Mouse (Mus musculus): ENCODE measurements at regions not wholly inside any gene's neighbourhood (a gene's known extent, or its start where the extent isn't known, plus 50 kb on each side); places are given as distances from the start of the nearest gene placed in this dataset.

GRCm38 (mm10) chr13:113536306-113536705, 82.1 kb downstream of the Snx18 start:
- TF ChIP-seq POLR2A (IDR thresholded peaks at IDR 0.05; ENCODE audit: borderline replicate concordance, extremely low read depth, insufficient read depth, insufficient read length, poor library complexity, severe bottlenecking) = no peak
- DNase-seq (ENCODE audit: low read depth) = no peak

GRCm38 (mm10) chr13:113534664-113535455, 83.5 kb downstream of the Snx18 start:
- DNase-seq (ENCODE audit: low read depth) = no peak
- TF ChIP-seq POLR2A (IDR thresholded peaks at IDR 0.05; ENCODE audit: borderline replicate concordance, extremely low read depth, insufficient read depth, insufficient read length, poor library complexity, severe bottlenecking) (no peak), CTCF (IDR thresholded peaks at IDR 0.05; ENCODE audit: borderline replicate concordance, extremely low read depth, insufficient read depth, insufficient read length) (no peak)

- peak; percentile 57 for DNase-seq (ENCODE audit: low read depth)
- no peak for TF ChIP-seq CTCF (IDR thresholded peaks at IDR 0.05; ENCODE audit: borderline replicate concordance, extremely low read depth, insufficient read depth, insufficient read length)
- TF ChIP-seq POLR2A (IDR thresholded peaks at IDR 0.05; ENCODE audit: borderline replicate concordance, extremely low read depth, insufficient read depth, insufficient read length, poor library complexity, severe bottlenecking) = no peak
These were observed 84.4 kb downstream of the Snx18 start for GRCm38 (mm10) chr13:113533884-113534445.

- no peak for TF ChIP-seq CTCF (IDR thresholded peaks at IDR 0.05; ENCODE audit: borderline replicate concordance, extremely low read depth, insufficient read depth, insufficient read length)
- no peak for TF ChIP-seq POLR2A (IDR thresholded peaks at IDR 0.05; ENCODE audit: borderline replicate concordance, extremely low read depth, insufficient read depth, insufficient read length, poor library complexity, severe bottlenecking)
- DNase-seq (ENCODE audit: low read depth) = no peak
These were observed 91.4 kb downstream of the Snx18 start for GRCm38 (mm10) chr13:113526997-113527396.

GRCm38 (mm10) chr13:113523503-113523902, 94.9 kb downstream of the Snx18 start:
- no peak for TF ChIP-seq CTCF (IDR thresholded peaks at IDR 0.05; ENCODE audit: borderline replicate concordance, extremely low read depth, insufficient read depth, insufficient read length)
- TF ChIP-seq POLR2A (IDR thresholded peaks at IDR 0.05; ENCODE audit: borderline replicate concordance, extremely low read depth, insufficient read depth, insufficient read length, poor library complexity, severe bottlenecking) = no peak
- no peak for DNase-seq (ENCODE audit: low read depth)

- DNase-seq (ENCODE audit: low read depth) = no peak
- TF ChIP-seq POLR2A (IDR thresholded peaks at IDR 0.05; ENCODE audit: borderline replicate concordance, extremely low read depth, insufficient read depth, insufficient read length, poor library complexity, severe bottlenecking) (no peak), CTCF (IDR thresholded peaks at IDR 0.05; ENCODE audit: borderline replicate concordance, extremely low read depth, insufficient read depth, insufficient read length) (no peak)
These were observed 100.2 kb downstream of the Snx18 start for GRCm38 (mm10) chr13:113518144-113518543.

DNA sequence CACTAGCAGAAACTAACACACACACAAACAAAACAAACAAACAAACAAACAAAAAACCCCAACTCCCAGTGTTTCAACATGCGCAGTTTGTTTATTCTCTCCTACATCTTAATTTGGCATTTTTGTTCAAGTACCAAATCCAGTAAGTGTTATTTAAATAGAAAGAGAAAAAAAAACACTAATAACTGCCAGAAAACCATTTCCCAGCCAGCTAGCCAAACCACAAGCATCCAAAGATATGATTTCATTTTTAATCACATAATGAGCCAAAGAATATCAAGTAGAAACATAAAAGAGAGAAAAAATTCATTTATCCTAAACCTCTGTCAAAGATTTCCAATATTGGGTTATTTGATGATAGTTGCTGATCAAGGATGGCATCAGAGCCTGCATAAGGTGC, 102.3 kb downstream of the Snx18 start:
- TF ChIP-seq CTCF (IDR thresholded peaks at IDR 0.05; ENCODE audit: borderline replicate concordance, extremely low read depth, insufficient read depth, insufficient read length) = no peak
- TF ChIP-seq POLR2A (IDR thresholded peaks at IDR 0.05; ENCODE audit: borderline replicate concordance, extremely low read depth, insufficient read depth, insufficient read length, poor library complexity, severe bottlenecking) = no peak
- no peak for DNase-seq (ENCODE audit: low read depth)

DNA sequence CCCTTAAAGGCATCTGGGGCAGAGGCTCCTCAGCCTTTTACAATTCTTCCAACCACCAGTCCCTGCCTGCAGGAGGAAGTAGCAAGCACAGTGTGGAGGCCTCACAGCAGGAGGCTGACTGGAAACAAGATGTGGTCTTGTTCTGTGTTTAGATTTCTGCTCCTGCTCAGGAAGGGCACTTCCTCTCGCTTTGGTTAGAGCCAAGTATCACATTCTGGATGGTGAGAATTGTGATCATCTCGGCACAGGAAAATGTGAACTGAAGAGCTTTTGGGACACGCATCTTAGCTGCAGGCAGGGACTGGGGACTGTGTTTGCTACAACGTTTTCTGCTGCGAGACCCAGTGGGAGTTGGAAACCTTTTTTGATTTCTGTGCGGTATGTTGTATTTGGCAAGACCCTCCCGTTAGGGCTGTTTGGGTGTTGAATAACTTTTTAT, 103.2 kb downstream of the Snx18 start:
- TF ChIP-seq CTCF (IDR thresholded peaks at IDR 0.05; ENCODE audit: borderline replicate concordance, extremely low read depth, insufficient read depth, insufficient read length) (no peak), POLR2A (IDR thresholded peaks at IDR 0.05; ENCODE audit: borderline replicate concordance, extremely low read depth, insufficient read depth, insufficient read length, poor library complexity, severe bottlenecking) (no peak)
- DNase-seq (ENCODE audit: low read depth) = peak; percentile 52

DNA sequence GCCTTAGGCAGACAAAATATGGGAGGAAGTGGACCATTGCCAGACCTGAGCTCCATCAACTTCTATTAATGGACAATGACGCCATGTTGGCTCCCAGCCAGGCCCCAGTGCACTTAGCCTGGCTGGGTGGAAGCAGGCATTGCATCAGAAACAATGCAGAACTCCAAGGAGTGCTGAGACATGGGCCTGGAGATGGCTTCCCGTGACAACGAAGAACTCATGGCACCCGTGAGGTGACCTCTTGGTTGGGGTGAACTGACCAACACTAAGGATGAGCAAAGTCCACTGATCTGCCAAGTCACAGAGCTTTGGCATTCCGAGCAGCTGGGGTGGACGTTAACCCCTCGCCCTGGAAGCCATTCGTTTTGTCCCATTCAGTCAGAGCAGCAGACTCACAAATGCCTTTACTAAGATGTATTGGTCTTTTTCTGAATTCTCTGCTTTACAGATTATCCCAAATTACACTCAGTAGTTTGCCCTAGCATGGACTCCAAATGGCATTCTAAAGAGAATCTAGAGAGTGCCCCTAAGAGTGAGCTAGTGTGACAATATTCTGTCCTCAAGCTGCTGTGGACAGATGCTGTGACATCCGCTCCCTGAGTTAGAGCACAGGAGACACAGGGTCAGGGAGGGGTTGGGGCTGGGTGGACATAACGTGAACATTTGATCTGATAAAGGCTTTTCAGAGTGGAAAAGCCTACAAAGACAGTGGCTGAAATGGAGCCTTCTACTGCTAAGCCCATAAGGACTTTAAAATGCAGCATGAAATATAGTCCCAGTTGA, 108.8 kb downstream of the Snx18 start:
- TF ChIP-seq CTCF (IDR thresholded peaks at IDR 0.05; ENCODE audit: borderline replicate concordance, extremely low read depth, insufficient read depth, insufficient read length) (no peak), POLR2A (IDR thresholded peaks at IDR 0.05; ENCODE audit: borderline replicate concordance, extremely low read depth, insufficient read depth, insufficient read length, poor library complexity, severe bottlenecking) (no peak)
- DNase-seq (ENCODE audit: low read depth) = peak; percentile 75

DNA sequence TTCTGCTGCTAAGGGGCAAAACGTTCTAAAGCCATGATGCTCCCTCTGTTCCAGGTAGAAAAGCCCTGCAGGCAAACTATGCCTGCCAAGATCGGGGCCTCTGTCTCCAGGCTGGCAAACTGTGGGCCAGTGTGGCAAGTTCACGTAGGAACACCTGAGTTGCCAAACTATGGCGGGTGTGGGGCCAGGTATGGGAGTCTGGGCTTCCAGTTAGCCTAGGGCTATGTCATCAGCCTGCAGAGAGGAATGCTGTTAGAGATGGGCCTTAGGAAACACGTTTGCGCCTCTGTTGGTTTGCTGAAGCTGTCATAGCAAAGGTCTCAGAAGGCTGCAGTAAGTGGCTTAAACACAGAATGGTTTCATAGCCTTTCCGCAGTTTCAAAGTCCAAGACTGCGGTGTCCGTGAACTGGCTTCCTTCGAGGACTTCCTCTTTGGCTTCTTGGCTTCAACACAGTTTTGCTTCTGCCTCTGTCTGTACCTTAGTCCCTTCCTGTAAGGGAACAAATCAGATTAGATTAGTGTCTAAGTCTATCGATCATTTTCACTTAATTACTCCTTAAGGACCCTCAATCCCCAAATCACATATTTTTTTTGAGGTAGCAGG, 110.1 kb downstream of the Snx18 start:
- no peak for TF ChIP-seq POLR2A (IDR thresholded peaks at IDR 0.05; ENCODE audit: borderline replicate concordance, extremely low read depth, insufficient read depth, insufficient read length, poor library complexity, severe bottlenecking)
- TF ChIP-seq CTCF (IDR thresholded peaks at IDR 0.05; ENCODE audit: borderline replicate concordance, extremely low read depth, insufficient read depth, insufficient read length) = no peak
- DNase-seq (ENCODE audit: low read depth) = no peak

- no peak for DNase-seq (ENCODE audit: low read depth)
- TF ChIP-seq CTCF (IDR thresholded peaks at IDR 0.05; ENCODE audit: borderline replicate concordance, extremely low read depth, insufficient read depth, insufficient read length) = no peak
- TF ChIP-seq POLR2A (IDR thresholded peaks at IDR 0.05; ENCODE audit: borderline replicate concordance, extremely low read depth, insufficient read depth, insufficient read length, poor library complexity, severe bottlenecking) = no peak
These were observed 115.8 kb downstream of the Snx18 start for GRCm38 (mm10) chr13:113502528-113502927.
